Mouse (Mus musculus) MEL (cell line): Measurements from ENCODE around the gene Tekt1. TPM values are rescaled to one million over a fixed set of nuclear protein-coding genes. Genes with fewer than 3 reads are reported as not detected.

Experiments used
- DNase-seq: peaks from one replicate; pipeline ENCODE4 v3.0.0; 2011; ENCODE audit warnings: low read depth, low spot score
- H3K27ac ChIP-seq: 2 replicates; pipeline ENCODE4 v1.5.1; 2012; ENCODE audit warnings: low read depth, mild to moderate bottlenecking, control low read depth, low read length, moderate library complexity; ENCODE audit not compliant: control insufficient read depth
- H3K27me3 ChIP-seq, 2 experiments: fragments of 150-350 bp in 1 of 2; sonication (generic) in 1 of 2; 2 replicates each; pipeline ENCODE4 v1.6.1; 2012; ENCODE audit warnings: low read length in 2 of 2, mild to moderate bottlenecking in 2 of 2, improper control_type of control experiment in 1 of 2, moderate library complexity in 1 of 2; ENCODE audit not compliant: insufficient read depth in 2 of 2, control insufficient read depth in 1 of 2
- H3K36me3 ChIP-seq, 2 experiments: 2 replicates each; pipeline ENCODE4 v1.6.1; 2012 to 2014; ENCODE audit warnings: low read length in 2 of 2, improper control_type of control experiment in 1 of 2, inconsistent platforms in 1 of 2, mild to moderate bottlenecking in 1 of 2; ENCODE audit not compliant: insufficient read depth in 2 of 2, control insufficient read depth in 1 of 2
- H3K4me1 ChIP-seq, 2 experiments: fragments of 150-350 bp in 1 of 2; sonication (generic) in 1 of 2; 2 replicates each; pipeline ENCODE4 v1.6.1; 2012; ENCODE audit warnings: low read length in 2 of 2, improper control_type of control experiment in 1 of 2, mild to moderate bottlenecking in 1 of 2; ENCODE audit not compliant: insufficient read depth in 2 of 2, control insufficient read depth in 1 of 2
- H3K4me3 ChIP-seq, 2 experiments: fragments of 150-350 bp in 1 of 2; sonication (generic) in 1 of 2; 2 replicates each; pipeline ENCODE4 v1.5.1; 2012; ENCODE audit warnings: low read depth in 2 of 2, low read length in 2 of 2, mild to moderate bottlenecking in 2 of 2, moderate library complexity in 2 of 2, control low read depth in 1 of 2, improper control_type of control experiment in 1 of 2; ENCODE audit not compliant: control insufficient read depth in 1 of 2, insufficient read depth in 1 of 2
- H3K79me2 ChIP-seq: 2 replicates; pipeline ENCODE4 v1.6.1; 2012; ENCODE audit warnings: mild to moderate bottlenecking, low read length, moderate library complexity; ENCODE audit not compliant: control insufficient read depth, poor library complexity, insufficient read depth
- H3K9ac ChIP-seq: 2 replicates; pipeline ENCODE4 v1.6.1; 2012; ENCODE audit warnings: low read depth, mild to moderate bottlenecking, control low read depth, low read length, moderate library complexity; ENCODE audit not compliant: control insufficient read depth, poor library complexity, severe bottlenecking
- H3K9me3 ChIP-seq: fragments of 150-350 bp; sonication (generic); replicated peaks from 2 replicates; pipeline ENCODE4 v1.6.1; 2012; ENCODE audit warnings: mild to moderate bottlenecking, low read length, improper control_type of control experiment, moderate library complexity; ENCODE audit not compliant: insufficient read depth
- BHLHE40 ChIP-seq: IDR thresholded peaks from 2 replicates; pipeline ENCODE4 v1.6.1; 2012; ENCODE audit warnings: low read depth, mild to moderate bottlenecking, inconsistent platforms, low read length, improper control_type of control experiment, borderline replicate concordance
- CHD1 ChIP-seq: IDR thresholded peaks from 2 replicates; pipeline ENCODE4 v1.6.1; 2012; ENCODE audit warnings: low read depth, mild to moderate bottlenecking, inconsistent platforms, low read length, improper control_type of control experiment
- ELF1 ChIP-seq: IDR thresholded peaks from 2 replicates; pipeline ENCODE4 v1.6.1; 2014; ENCODE audit warnings: low read depth, mild to moderate bottlenecking, inconsistent platforms, low read length, improper control_type of control experiment, moderate library complexity
- EP300 ChIP-seq, 2 experiments: IDR thresholded peaks; 2 replicates each; pipeline ENCODE4 v1.6.1; 2011; ENCODE audit warnings: improper control_type of control experiment in 2 of 2, low read length in 2 of 2, low read depth in 1 of 2, mild to moderate bottlenecking in 1 of 2
- GABPA ChIP-seq: IDR thresholded peaks from 2 replicates; pipeline ENCODE4 v1.6.1; 2012; ENCODE audit warnings: low read depth, mild to moderate bottlenecking, inconsistent platforms, low read length, improper control_type of control experiment, moderate library complexity
- HCFC1 ChIP-seq: IDR thresholded peaks from 2 replicates; pipeline ENCODE4 v1.6.1; 2012; ENCODE audit warnings: low read depth, mild to moderate bottlenecking, inconsistent platforms, low read length, improper control_type of control experiment, moderate library complexity
- JUND ChIP-seq: IDR thresholded peaks from 2 replicates; pipeline ENCODE4 v1.6.1; 2011; ENCODE audit warnings: low read depth, mild to moderate bottlenecking, improper control_type of control experiment, low read length
- KAT2A ChIP-seq: conservative IDR thresholded peaks from 2 replicates; pipeline ENCODE4 v1.6.1; 2012; ENCODE audit warnings: low read depth, low read length, improper control_type of control experiment, inconsistent platforms
- MAFK ChIP-seq: IDR thresholded peaks from 2 replicates; pipeline ENCODE4 v1.6.1; 2011; ENCODE audit warnings: low read depth, mild to moderate bottlenecking, low read length, improper control_type of control experiment, borderline replicate concordance
- MAZ ChIP-seq: IDR thresholded peaks from 2 replicates; pipeline ENCODE4 v1.6.1; 2012; ENCODE audit warnings: low read depth, mild to moderate bottlenecking, inconsistent platforms, low read length, improper control_type of control experiment
- MXI1 ChIP-seq: IDR thresholded peaks from 2 replicates; pipeline ENCODE4 v1.6.1; 2011; ENCODE audit warnings: mild to moderate bottlenecking, low read depth, low read length, improper control_type of control experiment
- MYB ChIP-seq: IDR thresholded peaks from 2 replicates; pipeline ENCODE4 v1.6.1; 2011; ENCODE audit warnings: mild to moderate bottlenecking, low read depth, low read length, improper control_type of control experiment
- NELFE ChIP-seq: IDR thresholded peaks from 2 replicates; pipeline ENCODE4 v1.6.1; 2011; ENCODE audit warnings: low read depth, low read length, improper control_type of control experiment
- POLR2A ChIP-seq, 2 experiments: IDR thresholded peaks; 2 replicates each; pipeline ENCODE4 v1.6.1; 2011 to 2012; ENCODE audit warnings: low read length in 2 of 2, mild to moderate bottlenecking in 2 of 2, control low read depth in 1 of 2, improper control_type of control experiment in 1 of 2, low read depth in 1 of 2, moderate library complexity in 1 of 2; ENCODE audit not compliant: control insufficient read depth in 1 of 2, insufficient read depth in 1 of 2, poor library complexity in 1 of 2
- SIN3A ChIP-seq: IDR thresholded peaks from 2 replicates; pipeline ENCODE4 v1.6.1; 2012; ENCODE audit warnings: low read length, improper control_type of control experiment, inconsistent platforms
- SMC3 ChIP-seq: IDR thresholded peaks from 2 replicates; pipeline ENCODE4 v1.6.1; 2011; ENCODE audit warnings: low read depth, low read length, improper control_type of control experiment
- TAL1 ChIP-seq: IDR thresholded peaks from 2 replicates; pipeline ENCODE4 v1.6.1; 2012; ENCODE audit warnings: mild to moderate bottlenecking, inconsistent platforms, low read length, moderate library complexity, mixed read lengths
- TBP ChIP-seq: IDR thresholded peaks from 2 replicates; pipeline ENCODE4 v1.8.0; 2011; ENCODE audit warnings: low read depth, low read length, improper control_type of control experiment
- TCF12 ChIP-seq: IDR thresholded peaks from 2 replicates; pipeline ENCODE4 v1.6.1; 2014; ENCODE audit warnings: low read depth, mild to moderate bottlenecking, inconsistent platforms, low read length, improper control_type of control experiment, moderate library complexity
- USF1 ChIP-seq: IDR thresholded peaks from 2 replicates; pipeline ENCODE4 v1.6.1; 2014; ENCODE audit warnings: low read depth, mild to moderate bottlenecking, inconsistent platforms, low read length, improper control_type of control experiment, moderate library complexity
- ZNF384 ChIP-seq: IDR thresholded peaks from 2 replicates; pipeline ENCODE4 v1.6.1; 2012; ENCODE audit warnings: low read depth, mild to moderate bottlenecking, inconsistent platforms, low read length, improper control_type of control experiment
- polyA plus RNA-seq, 2 experiments: library from polyadenylated mRNA; stranded (reverse) in 1 of 2; unstranded in 1 of 2; fragments of >175 nt in 1 of 2; fragments of >200 nt in 1 of 2; gene quantifications; 2 replicates each; pipeline versions ENCODE4 v1.2.1 to v1.2.4; 2012; ENCODE audit warnings: low replicate concordance in 2 of 2, low read depth in 1 of 2; ENCODE audit not compliant: insufficient read length in 2 of 2, insufficient read depth in 1 of 2, missing spikeins in 1 of 2
- total RNA-seq: library from RNA; depleted of rRNA; stranded (reverse); fragments of 300-350 nt; gene quantifications from 2 replicates; pipeline ENCODE4 v1.2.3, GENCODE M21; 2012

The Tekt1 gene
- total and polyA plus RNA-seq, 3 experiments = not detected

DNA sequence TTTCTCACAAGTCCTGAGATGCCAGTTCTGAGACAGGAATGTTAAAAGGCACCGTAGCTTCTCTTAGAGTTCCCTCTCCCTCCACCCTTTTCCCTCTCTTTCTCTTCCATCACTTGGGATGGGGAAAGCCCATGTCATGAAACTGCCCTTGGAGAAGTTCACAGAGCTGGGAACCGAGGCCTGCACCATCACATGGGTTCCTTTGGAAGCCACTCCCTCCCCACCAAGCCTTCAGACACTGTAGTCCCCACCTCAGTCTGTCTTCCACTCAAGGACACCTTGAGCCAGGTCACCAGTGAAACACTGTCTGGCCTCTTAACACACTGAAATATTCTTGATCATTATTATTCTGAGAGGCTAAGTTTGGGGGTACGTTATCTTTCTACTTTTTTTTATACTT, 9.1 kb downstream of the Tekt1 start:
- Histone ChIP-seq H3K79me2 (no peaks in the 10 kb centered on the region), H3K9ac (no peak overlapping the region), H3K27me3 (no peaks in the 10 kb centered on the region), H3K9me3 (no peaks in the 10 kb centered on the region), H3K4me1 (peaks cover 2 to 10% of the 10 kb centered on the region in 2 experiments; a peak in 3 of 4 replicates), H3K36me3 (0 out of 4 replicates have a peak, but pooled peaks cover 0 to 2% of the 10 kb centered on the region in 2 experiments), H3K4me3 (no peak overlapping the region), H3K27ac (no peak overlapping the region)
- TF ChIP-seq TCF12 = no peak
- no peak for TF ChIP-seq CHD1
- no peak for TF ChIP-seq TAL1
- TF ChIP-seq USF1 = no peak
- no peak for TF ChIP-seq SIN3A
- TF ChIP-seq EP300 (IDR thresholded peaks at IDR 0.05; ENCODE audit: low read depth in 1 of 2, low read length in 2 of 2) = no peak
- no peak for TF ChIP-seq ZNF384
- no peak for TF ChIP-seq MXI1
- TF ChIP-seq GABPA = no peak
- no peak for TF ChIP-seq BHLHE40
- TF ChIP-seq MAFK = no peak
- no peak for TF ChIP-seq JUND
- no peak for TF ChIP-seq HCFC1
- no peak for TF ChIP-seq MAZ
- DNase-seq = no peak

DNA sequence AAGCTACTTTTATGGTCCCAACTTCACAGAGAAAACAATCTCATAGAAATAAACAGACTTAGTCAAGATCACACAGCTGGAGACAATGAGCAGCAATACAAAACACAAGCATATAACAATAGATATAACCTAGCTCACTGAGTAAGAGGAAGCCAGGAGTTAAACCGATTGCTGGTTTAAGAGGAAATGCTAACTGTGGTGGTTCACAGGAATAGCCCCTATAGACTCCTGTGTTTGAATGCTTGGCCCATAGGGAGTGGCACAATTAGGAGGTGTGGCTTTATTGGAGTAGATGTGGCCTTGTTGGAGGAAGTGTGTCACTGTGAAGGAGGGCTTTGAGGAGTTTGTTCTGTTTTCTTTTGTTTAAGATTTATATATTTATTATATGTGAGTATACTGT, 10.0 kb downstream of the Tekt1 start:
- Histone ChIP-seq H3K4me1 (peaks cover 2 to 10% of the 10 kb centered on the region in 2 experiments; a peak in 3 of 4 replicates), H3K9me3 (no peaks in the 10 kb centered on the region), H3K27me3 (no peaks in the 10 kb centered on the region), H3K36me3 (0 out of 4 replicates have a peak, but pooled peaks cover 0 to 2% of the 10 kb centered on the region in 2 experiments), H3K79me2 (no peaks in the 10 kb centered on the region), H3K27ac (no peak overlapping the region), H3K4me3 (peak overlapping the region in 1 of 2 experiments; percentile 28; a peak in 1 of 4 replicates), H3K9ac (no peak overlapping the region)
- peak; percentile 34 to 43; a peak in 2 of 4 replicates for TF ChIP-seq EP300 (IDR thresholded peaks at IDR 0.05; ENCODE audit: low read depth in 1 of 2, low read length in 2 of 2)
- TF ChIP-seq TBP = peak; percentile 56
- no peak for TF ChIP-seq KAT2A
- TF ChIP-seq TCF12 = 0 out of 2 replicates have a peak, but pooled peaks have one; percentile 38
- TF ChIP-seq ZNF384 = no peak
- TF ChIP-seq POLR2A (IDR thresholded peaks at IDR 0.05; ENCODE audit: control insufficient read depth in 1 of 2, insufficient read depth in 1 of 2, low read depth in 1 of 2, low read length in 2 of 2, poor library complexity in 1 of 2) = 0 out of 4 replicates have a peak, but pooled peaks of 1 of the 2 experiments have one; percentile 21
- TF ChIP-seq NELFE = peak; percentile 27; the same call in 1 of the 2 replicates
- TF ChIP-seq SMC3 = peak; percentile 29; the same call in 1 of the 2 replicates
- TF ChIP-seq MYB = 0 out of 2 replicates have a peak, but pooled peaks have one; percentile 29
- TF ChIP-seq GABPA = no peak
- TF ChIP-seq ELF1 = peak; percentile 49; the same call in 1 of the 2 replicates
- peak; percentile 86 for DNase-seq
